Mouse (Mus musculus): Measurements from ENCODE around the gene Zfp341. TPM values are rescaled to one million over a fixed set of nuclear protein-coding genes. Genes with fewer than 3 reads are reported as not detected.
A peak's percentile ranks its signal among the peaks of the same experiment; 100 is the strongest.

The Zfp341 gene
- polyA plus RNA-seq, 1 experiment from 2014 or later = 1.5 TPM

GRCm38 (mm10) chr2:154591239-154591638 is 21.9 kb upstream of the Zfp341 start:
- H3K36me3 ChIP-seq = peaks cover 25% of the 10 kb centered on the region
- no peak overlapping the region for H3K4me2 ChIP-seq
- no peaks in the 10 kb centered on the region for H3K4me1 ChIP-seq (replicated peaks)
- no peak overlapping the region for H3K4me3 ChIP-seq (replicated peaks)
- ATAC-seq (ENCODE audit: insufficient number of reproducible peaks, insufficient read depth, low FRiP score, low TSS enrichment, low read depth) = no peak
- H3K9ac ChIP-seq (replicated peaks) = no peak overlapping the region
- H3K27me3 ChIP-seq = no peaks in the 10 kb centered on the region
- 0 out of 2 replicates have a peak, but pooled peaks cover 4% of the 10 kb centered on the region for H3K9me3 ChIP-seq
- H3K27ac ChIP-seq = no peak overlapping the region
- 79% methylated on average over 3 of the region's 3 CpGs for WGBS

- 0 out of 2 replicates have a peak, but pooled peaks cover 4% of the 10 kb centered on the region for H3K9me3 ChIP-seq
- no peak overlapping the region for H3K4me3 ChIP-seq (replicated peaks)
- H3K4me2 ChIP-seq = no peak overlapping the region
- 70% methylated on average over 3 of the region's 3 CpGs for WGBS
- peaks cover 10% of the 10 kb centered on the region; the same call in 1 of the 2 replicates for H3K36me3 ChIP-seq
- H3K27me3 ChIP-seq = no peaks in the 10 kb centered on the region
- H3K9ac ChIP-seq (replicated peaks) = no peak overlapping the region
- no peak overlapping the region for H3K27ac ChIP-seq
- no peak for ATAC-seq (ENCODE audit: insufficient number of reproducible peaks, insufficient read depth, low FRiP score, low TSS enrichment, low read depth)
- no peaks in the 10 kb centered on the region for H3K4me1 ChIP-seq (replicated peaks)
Observed at GRCm38 (mm10) chr2:154593025-154593424, 20.1 kb upstream of the Zfp341 start.

GRCm38 (mm10) chr2:154595775-154596174 is 17.3 kb upstream of the Zfp341 start:
- Histone ChIP-seq H3K9ac (replicated peaks) (no peak overlapping the region), H3K27ac (no peak overlapping the region), H3K4me3 (replicated peaks) (no peak overlapping the region), H3K4me2 (no peak overlapping the region), H3K36me3 (peaks cover 10% of the 10 kb centered on the region; the same call in 1 of the 2 replicates), H3K4me1 (replicated peaks) (no peaks in the 10 kb centered on the region), H3K27me3 (no peaks in the 10 kb centered on the region), H3K9me3 (0 out of 2 replicates have a peak, but pooled peaks cover 4% of the 10 kb centered on the region)
- no peak for ATAC-seq (ENCODE audit: insufficient number of reproducible peaks, insufficient read depth, low FRiP score, low TSS enrichment, low read depth)
- 79% methylated on average over 5 of the region's 5 CpGs for WGBS

GRCm38 (mm10) chr2:154597399-154597798 is 15.7 kb upstream of the Zfp341 start:
- Histone ChIP-seq H3K27ac (no peak overlapping the region), H3K9me3 (0 out of 2 replicates have a peak, but pooled peaks cover 4% of the 10 kb centered on the region), H3K4me2 (no peak overlapping the region), H3K4me3 (replicated peaks) (no peak overlapping the region), H3K27me3 (no peaks in the 10 kb centered on the region), H3K4me1 (replicated peaks) (no peaks in the 10 kb centered on the region), H3K36me3 (peaks cover 10% of the 10 kb centered on the region; the same call in 1 of the 2 replicates), H3K9ac (replicated peaks) (no peak overlapping the region)
- 83% methylated on average over 3 of the region's 3 CpGs for WGBS
- ATAC-seq (ENCODE audit: insufficient number of reproducible peaks, insufficient read depth, low FRiP score, low TSS enrichment, low read depth) = no peak

GRCm38 (mm10) chr2:154600586-154600985 is 12.5 kb upstream of the Zfp341 start:
- no peaks in the 10 kb centered on the region for H3K27me3 ChIP-seq
- H3K27ac ChIP-seq = no peak overlapping the region
- no peaks in the 10 kb centered on the region for H3K9me3 ChIP-seq
- H3K4me2 ChIP-seq = no peak overlapping the region
- no peaks in the 10 kb centered on the region for H3K36me3 ChIP-seq
- no peak overlapping the region for H3K4me3 ChIP-seq (replicated peaks)
- H3K4me1 ChIP-seq (replicated peaks) = 0 out of 2 replicates have a peak, but pooled peaks cover 6% of the 10 kb centered on the region
- no peak for ATAC-seq (ENCODE audit: insufficient number of reproducible peaks, insufficient read depth, low FRiP score, low TSS enrichment, low read depth)
- 71% methylated on average over 6 of the region's 6 CpGs for WGBS
- H3K9ac ChIP-seq (replicated peaks) = no peak overlapping the region

GRCm38 (mm10) chr2:154601324-154601723 is 11.8 kb upstream of the Zfp341 start:
- no peak for ATAC-seq (ENCODE audit: insufficient number of reproducible peaks, insufficient read depth, low FRiP score, low TSS enrichment, low read depth)
- 75% methylated on average over 3 of the region's 3 CpGs for WGBS
- no peaks in the 10 kb centered on the region for H3K27me3 ChIP-seq

GRCm38 (mm10) chr2:154603007-154603637 is 10.0 kb upstream of the Zfp341 start:
- Histone ChIP-seq H3K9me3 (no peaks in the 10 kb centered on the region), H3K9ac (replicated peaks) (peak overlapping the region; percentile 78), H3K36me3 (no peaks in the 10 kb centered on the region), H3K4me1 (replicated peaks) (0 out of 2 replicates have a peak, but pooled peaks cover 6% of the 10 kb centered on the region), H3K4me3 (replicated peaks) (peak overlapping the region; percentile 82), H3K27ac (0 out of 2 replicates have a peak overlapping the region, but pooled peaks have one; percentile 26), H3K27me3 (no peaks in the 10 kb centered on the region), H3K4me2 (peak overlapping the region; percentile 78)
- WGBS = 19% methylated on average over 22 of the region's 22 CpGs
- ATAC-seq (ENCODE audit: insufficient number of reproducible peaks, insufficient read depth, low FRiP score, low TSS enrichment, low read depth) = peak; percentile 60; the same call in 1 of the 2 replicates

More at GRCm38 (mm10) chr2:154601324-154601723, 11.8 kb upstream of the Zfp341 start:
- Histone ChIP-seq H3K4me3 (replicated peaks) (no peak overlapping the region), H3K4me1 (replicated peaks) (0 out of 2 replicates have a peak, but pooled peaks cover 6% of the 10 kb centered on the region), H3K36me3 (no peaks in the 10 kb centered on the region), H3K9me3 (no peaks in the 10 kb centered on the region), H3K27ac (no peak overlapping the region), H3K4me2 (no peak overlapping the region), H3K9ac (replicated peaks) (no peak overlapping the region)

- 0 out of 2 replicates have a peak, but pooled peaks cover 6% of the 10 kb centered on the region for H3K4me1 ChIP-seq (replicated peaks)
- peak within 1 kb of the TSS; percentile 82 for H3K4me3 ChIP-seq (replicated peaks)
- peak within 1 kb of the TSS; percentile 78 for H3K9ac ChIP-seq (replicated peaks)
- 0 out of 2 replicates have a peak within 1 kb of the TSS, but pooled peaks have one; percentile 26 for H3K27ac ChIP-seq
- ATAC-seq (ENCODE audit: insufficient number of reproducible peaks, insufficient read depth, low FRiP score, low TSS enrichment, low read depth) = peak; percentile 100
- H3K9me3 ChIP-seq = no peaks in the 10 kb centered on the region
- H3K36me3 ChIP-seq = no peaks in the 10 kb centered on the region
- WGBS = 1% methylated on average over 13 of the region's 13 CpGs
- H3K27me3 ChIP-seq = no peaks in the 10 kb centered on the region; the same call in 1 of the 2 replicates
- peak within 1 kb of the TSS; percentile 78 for H3K4me2 ChIP-seq
Observed at GRCm38 (mm10) chr2:154603638-154604153, 9.4 kb upstream of the Zfp341 start, which contains the start of gene Pxmp4. Gene Pxmp4, minus strand, starts transcription at chr2:154603708.

- Histone ChIP-seq H3K9me3 (no peaks in the 10 kb centered on the region), H3K36me3 (no peaks in the 10 kb centered on the region), H3K9ac (replicated peaks) (no peak overlapping the region), H3K4me3 (replicated peaks) (peak overlapping the region; percentile 82), H3K4me2 (peak overlapping the region; percentile 78), H3K27ac (no peak overlapping the region), H3K27me3 (peaks cover under 1% of the 10 kb centered on the region; the same call in 1 of the 2 replicates), H3K4me1 (replicated peaks) (0 out of 2 replicates have a peak, but pooled peaks cover 6% of the 10 kb centered on the region)
- no peak for ATAC-seq (ENCODE audit: insufficient number of reproducible peaks, insufficient read depth, low FRiP score, low TSS enrichment, low read depth)
- WGBS = 43% methylated on average over 7 of the region's 7 CpGs
Observed at GRCm38 (mm10) chr2:154604156-154604555, 8.9 kb upstream of the Zfp341 start.

- Histone ChIP-seq H3K9ac (replicated peaks) (no peak overlapping the region), H3K4me1 (replicated peaks) (0 out of 2 replicates have a peak, but pooled peaks cover 6% of the 10 kb centered on the region), H3K27me3 (peaks cover 6% of the 10 kb centered on the region; the same call in 1 of the 2 replicates), H3K27ac (no peak overlapping the region), H3K4me2 (no peak overlapping the region), H3K36me3 (no peaks in the 10 kb centered on the region), H3K9me3 (no peaks in the 10 kb centered on the region), H3K4me3 (replicated peaks) (no peak overlapping the region)
- 90% methylated on average over 1 of the region's 1 CpGs for WGBS
- no peak for ATAC-seq (ENCODE audit: insufficient number of reproducible peaks, insufficient read depth, low FRiP score, low TSS enrichment, low read depth)
Observed at GRCm38 (mm10) chr2:154606965-154607364, 6.1 kb upstream of the Zfp341 start.

- WGBS = 66% methylated on average over 10 of the region's 10 CpGs
- Histone ChIP-seq H3K4me1 (replicated peaks) (peaks cover 8% of the 10 kb centered on the region), H3K4me2 (no peak overlapping the region), H3K9ac (replicated peaks) (no peak overlapping the region), H3K36me3 (no peaks in the 10 kb centered on the region), H3K27me3 (peaks cover 6% of the 10 kb centered on the region; the same call in 1 of the 2 replicates), H3K9me3 (no peaks in the 10 kb centered on the region), H3K27ac (no peak overlapping the region), H3K4me3 (replicated peaks) (no peak overlapping the region)
- no peak for ATAC-seq (ENCODE audit: insufficient number of reproducible peaks, insufficient read depth, low FRiP score, low TSS enrichment, low read depth)
Observed at GRCm38 (mm10) chr2:154609050-154609767, 3.9 kb upstream of the Zfp341 start.
